Mouse (Mus musculus) embryonic facial prominence, embryonic 10.5 days (tissue): ENCODE measurements around the gene Ndst2. TPM values are rescaled to one million over a fixed set of nuclear protein-coding genes. Genes with fewer than 3 reads are reported as not detected.
A peak's percentile ranks its signal among the peaks of the same experiment; 100 is the strongest.
"Not testable (repeated sequence)": the region's sequence is repeated elsewhere in the genome, so short reads cannot be mapped to it uniquely, and the experiment has no call there.

Experiments used
- DNase-seq: peaks from one replicate; pipeline ENCODE4 v3.0.0-alpha.2; 2017; ENCODE audit warnings: low spot score
- H3K27ac ChIP-seq: fragments of 300-500 bp; sonication (generic); replicated peaks from 2 replicates; pipeline ENCODE4 v1.5.1; 2016; ENCODE audit warnings: mild to moderate bottlenecking
- H3K27me3 ChIP-seq: fragments of 300-500 bp; sonication (generic); replicated peaks from 2 replicates; pipeline ENCODE4 v1.6.1; 2016; ENCODE audit warnings: low read depth, mild to moderate bottlenecking; ENCODE audit not compliant: poor library complexity, severe bottlenecking
- H3K36me3 ChIP-seq: fragments of 300-500 bp; sonication (generic); replicated peaks from 2 replicates; pipeline ENCODE4 v1.6.1; 2016; ENCODE audit warnings: mild to moderate bottlenecking, moderate library complexity
- H3K4me1 ChIP-seq: fragments of 300-500 bp; sonication (generic); 2 replicates; pipeline ENCODE4 v1.6.1; 2016
- H3K4me3 ChIP-seq: fragments of 300-500 bp; sonication (generic); 2 replicates; pipeline ENCODE4 v1.5.1; 2016; ENCODE audit warnings: mild to moderate bottlenecking, moderate library complexity
- H3K9me3 ChIP-seq: fragments of 300-500 bp; sonication (generic); 2 replicates; pipeline ENCODE4 v1.6.1; 2016; ENCODE audit warnings: mild to moderate bottlenecking
- WGBS: fragments of 180-500 bp; shearing (Covaris S2); methylation state at CpG from one replicate; pipeline ENCODE4 v1.1.7; 2016; 5-methylcytosine and 5-hydroxymethylcytosine counted together
- polyA plus RNA-seq: library from polyadenylated mRNA; unstranded; fragments of >200 nt; fragmentation: Nextera tagmentation; extraction: Ambion mirVana; gene quantifications from 2 replicates; pipeline ENCODE4 v1.2.1, GENCODE M21; 2016

Ndst2 gene
- polyA plus RNA-seq, 1 experiment from 2014 or later = 24.4 TPM

DNA sequence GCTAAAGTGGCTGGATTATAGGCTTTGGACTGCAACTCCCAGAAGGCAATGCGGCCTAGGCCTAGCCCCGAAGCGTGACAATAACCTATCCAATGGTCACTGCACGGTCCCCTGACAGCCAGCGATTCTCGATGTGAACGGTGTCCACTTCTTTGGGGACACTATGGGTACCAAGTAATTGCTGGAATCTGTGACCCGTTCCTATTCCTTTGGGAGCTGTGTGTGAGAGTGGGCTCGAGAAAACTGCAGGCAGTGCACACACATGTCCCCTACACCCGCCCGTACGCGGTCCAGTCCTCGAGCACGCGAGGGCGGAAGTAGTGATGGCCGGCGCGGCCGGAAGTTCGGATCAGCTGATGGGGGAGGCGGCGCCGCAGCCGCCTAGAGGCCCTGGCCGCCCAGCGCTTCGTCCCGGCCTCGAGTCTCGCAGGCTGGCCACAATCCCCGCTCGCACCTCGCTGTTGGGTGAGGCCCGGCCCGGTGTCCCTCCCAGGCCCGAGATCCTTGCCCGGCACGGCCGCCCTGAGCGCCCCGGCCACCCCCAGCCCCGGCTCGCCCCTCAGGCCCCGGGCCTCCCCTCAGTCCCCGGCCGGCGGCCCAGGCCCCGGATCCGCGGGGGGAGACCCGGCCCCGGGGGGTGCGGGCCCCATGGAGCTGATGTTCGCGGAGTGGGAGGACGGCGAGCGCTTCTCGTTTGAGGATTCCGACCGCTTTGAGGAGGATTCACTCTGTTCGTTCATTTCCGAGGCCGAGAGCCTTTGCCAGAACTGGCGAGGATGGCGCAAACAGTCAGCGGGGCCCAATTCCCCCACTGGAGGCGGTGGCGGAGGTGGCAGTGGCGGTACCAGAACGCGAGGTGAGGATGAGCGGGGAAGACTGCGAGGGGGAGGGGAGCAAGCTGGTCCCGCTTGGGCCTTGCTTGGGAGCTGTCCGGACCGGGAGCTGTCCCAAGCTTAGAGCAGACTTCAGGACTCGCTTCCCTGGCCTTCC, 26.9 kb downstream of the Ndst2 start, which contains the start of gene Zswim8:
Gene Zswim8, plus strand, starts transcription at position 352 of the 990 bp plus-strand sequence.
- under 1% methylated on average over 80 of the region's 80 CpGs for WGBS
- peaks cover 30% of the 10 kb centered on the region for H3K4me1 ChIP-seq

DNA sequence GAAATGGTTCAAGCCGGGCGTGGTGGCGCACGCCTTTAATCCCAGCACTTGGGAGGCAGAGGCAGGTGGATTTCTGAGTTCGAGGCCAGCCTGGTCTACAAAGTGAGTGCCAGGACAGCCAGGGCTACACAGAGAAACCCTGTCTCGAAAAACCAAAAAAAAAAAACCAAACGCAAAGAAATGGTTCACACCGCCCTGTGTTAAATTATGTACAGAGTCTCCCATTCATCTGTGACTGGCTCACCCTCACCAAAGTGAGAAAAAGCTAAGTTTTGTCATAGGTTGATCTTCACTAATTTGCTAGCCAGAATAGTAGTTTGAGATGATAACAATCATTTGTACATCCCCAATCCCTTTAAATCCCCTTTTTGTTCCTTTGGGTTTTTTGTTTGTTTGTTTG, 30.9 kb downstream of the Ndst2 start:
- H3K9me3 ChIP-seq, DNase-seq, H3K27me3 ChIP-seq: not testable (repeated sequence)
- peaks cover 36% of the 10 kb centered on the region for H3K4me1 ChIP-seq
- H3K4me3 ChIP-seq = peak overlapping the region; percentile 67
- H3K36me3 ChIP-seq = peaks cover 34% of the 10 kb centered on the region
- peak overlapping the region; percentile 98 for H3K27ac ChIP-seq
- 11% methylated on average over 8 of the region's 8 CpGs for WGBS

More for the DNA sequence above, 26.9 kb downstream of the Ndst2 start, which contains the start of gene Zswim8:
- H3K36me3 ChIP-seq = peaks cover 45% of the 10 kb centered on the region
- H3K27me3 ChIP-seq = no peaks in the 10 kb centered on the region
- peak within 1 kb of the TSS; percentile 95 for H3K27ac ChIP-seq
- DNase-seq = peak; percentile 92
- peak within 1 kb of the TSS; percentile 99 for H3K4me3 ChIP-seq
- no peaks in the 10 kb centered on the region for H3K9me3 ChIP-seq

DNA sequence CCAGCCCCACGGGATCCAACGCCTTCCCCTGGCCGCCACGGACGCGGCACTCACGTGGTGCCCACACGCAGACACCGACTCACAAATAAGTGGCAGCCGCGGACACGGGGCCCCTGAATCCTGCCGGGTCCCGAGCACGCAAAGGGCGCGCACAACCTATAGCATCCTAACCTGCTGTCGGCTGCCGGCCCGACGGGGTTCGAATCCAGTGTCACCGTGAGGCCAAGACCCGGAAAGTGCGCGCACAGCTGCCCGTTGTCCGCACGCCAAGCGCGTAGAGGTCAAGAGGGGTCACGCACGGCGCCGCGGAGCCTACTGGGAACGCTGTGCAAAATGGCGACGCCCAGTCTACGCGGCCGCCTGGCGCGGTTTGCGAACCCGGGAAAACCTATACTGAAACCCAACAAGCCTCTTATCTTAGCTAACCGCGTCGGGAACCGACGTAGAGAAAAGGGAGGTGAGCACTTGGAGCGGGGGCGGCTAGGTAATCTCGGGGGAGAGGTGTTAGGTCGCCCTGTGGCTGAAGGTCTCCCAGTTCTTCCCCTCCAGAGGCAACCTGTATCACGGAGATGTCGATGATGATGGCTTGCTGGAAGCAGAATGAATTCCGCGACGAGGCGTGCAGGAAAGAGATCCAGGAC, 31.5 kb downstream of the Ndst2 start, which contains the start of gene Chchd1:
Gene Chchd1, plus strand, starts transcription at position 266 of the 641 bp plus-strand sequence.
- Histone ChIP-seq H3K27ac (peak within 1 kb of the TSS; percentile 98), H3K36me3 (peaks cover 40% of the 10 kb centered on the region), H3K4me3 (peak within 1 kb of the TSS; percentile 67), H3K27me3 (no peaks in the 10 kb centered on the region), H3K9me3 (no peaks in the 10 kb centered on the region), H3K4me1 (peaks cover 39% of the 10 kb centered on the region)
- WGBS = under 1% methylated on average over 61 of the region's 61 CpGs
- DNase-seq = peak; percentile 92

GRCm38 (mm10) chr14:20702096-20702740, 32.1 kb downstream of the Ndst2 start:
- H3K4me3 ChIP-seq = peak overlapping the region; percentile 67
- H3K27me3 ChIP-seq = no peaks in the 10 kb centered on the region
- H3K27ac ChIP-seq = peak overlapping the region; percentile 98
- no peak for DNase-seq
- 14% methylated on average over 15 of the region's 15 CpGs for WGBS
- no peaks in the 10 kb centered on the region for H3K9me3 ChIP-seq
- H3K4me1 ChIP-seq = peaks cover 44% of the 10 kb centered on the region
- H3K36me3 ChIP-seq = peaks cover 44% of the 10 kb centered on the region

- WGBS = 83% methylated on average over 8 of the region's 8 CpGs
- Histone ChIP-seq H3K4me3 (peak overlapping the region; percentile 67), H3K4me1 (peaks cover 46% of the 10 kb centered on the region)
These were observed 32.8 kb downstream of the Ndst2 start for GRCm38 (mm10) chr14:20701554-20701953.

GRCm38 (mm10) chr14:20700362-20700761, 34.0 kb downstream of the Ndst2 start:
- Histone ChIP-seq H3K27me3 (no peaks in the 10 kb centered on the region), H3K4me1 (peaks cover 54% of the 10 kb centered on the region), H3K27ac (no peak overlapping the region), H3K9me3 (no peaks in the 10 kb centered on the region), H3K36me3 (peaks cover 43% of the 10 kb centered on the region), H3K4me3 (0 out of 2 replicates have a peak overlapping the region, but pooled peaks have one; percentile 15)
- WGBS = 86% methylated on average over 3 of the region's 3 CpGs
- no peak for DNase-seq

More at GRCm38 (mm10) chr14:20701554-20701953, 32.8 kb downstream of the Ndst2 start:
- H3K27me3 ChIP-seq = no peaks in the 10 kb centered on the region
- H3K27ac ChIP-seq = no peak overlapping the region
- H3K36me3 ChIP-seq = peaks cover 44% of the 10 kb centered on the region
- H3K9me3 ChIP-seq = no peaks in the 10 kb centered on the region
- no peak for DNase-seq

DNA sequence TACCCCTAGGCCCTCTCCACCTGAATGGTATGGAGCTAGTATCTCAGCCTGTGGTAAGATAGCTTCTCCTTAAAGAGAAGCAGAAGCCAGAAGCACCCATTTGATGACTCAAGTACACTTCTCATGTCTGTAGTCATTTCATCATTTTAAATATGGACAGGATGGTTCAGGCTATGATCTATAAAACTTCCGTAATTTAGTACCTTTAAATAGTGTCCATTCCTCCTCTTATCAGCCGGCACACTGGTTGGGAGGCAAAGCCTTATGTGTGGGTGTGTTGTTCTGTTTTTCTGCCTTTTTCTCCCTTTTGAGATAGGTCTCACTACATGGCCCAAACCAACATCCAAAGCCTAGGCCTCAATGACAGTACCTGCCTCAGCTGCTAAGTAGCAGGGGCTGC, 35.8 kb downstream of the Ndst2 start:
- H3K4me3 ChIP-seq = no peak overlapping the region
- peaks cover 40% of the 10 kb centered on the region for H3K36me3 ChIP-seq
- no peaks in the 10 kb centered on the region for H3K27me3 ChIP-seq
- H3K4me1 ChIP-seq = peaks cover 64% of the 10 kb centered on the region
- DNase-seq = no peak
- H3K9me3 ChIP-seq = no peaks in the 10 kb centered on the region
- 95% methylated on average over 2 of the region's 2 CpGs for WGBS
- no peak overlapping the region for H3K27ac ChIP-seq

GRCm38 (mm10) chr14:20696986-20697385, 37.4 kb downstream of the Ndst2 start:
- Histone ChIP-seq H3K4me1 (peaks cover 62% of the 10 kb centered on the region), H3K4me3 (peak overlapping the region; percentile 96), H3K9me3 (no peaks in the 10 kb centered on the region), H3K27ac (no peak overlapping the region), H3K36me3 (peaks cover 55% of the 10 kb centered on the region), H3K27me3 (no peaks in the 10 kb centered on the region)
- peak; percentile 38 for DNase-seq
- WGBS = 17% methylated on average over 1 of the region's 1 CpGs

DNA sequence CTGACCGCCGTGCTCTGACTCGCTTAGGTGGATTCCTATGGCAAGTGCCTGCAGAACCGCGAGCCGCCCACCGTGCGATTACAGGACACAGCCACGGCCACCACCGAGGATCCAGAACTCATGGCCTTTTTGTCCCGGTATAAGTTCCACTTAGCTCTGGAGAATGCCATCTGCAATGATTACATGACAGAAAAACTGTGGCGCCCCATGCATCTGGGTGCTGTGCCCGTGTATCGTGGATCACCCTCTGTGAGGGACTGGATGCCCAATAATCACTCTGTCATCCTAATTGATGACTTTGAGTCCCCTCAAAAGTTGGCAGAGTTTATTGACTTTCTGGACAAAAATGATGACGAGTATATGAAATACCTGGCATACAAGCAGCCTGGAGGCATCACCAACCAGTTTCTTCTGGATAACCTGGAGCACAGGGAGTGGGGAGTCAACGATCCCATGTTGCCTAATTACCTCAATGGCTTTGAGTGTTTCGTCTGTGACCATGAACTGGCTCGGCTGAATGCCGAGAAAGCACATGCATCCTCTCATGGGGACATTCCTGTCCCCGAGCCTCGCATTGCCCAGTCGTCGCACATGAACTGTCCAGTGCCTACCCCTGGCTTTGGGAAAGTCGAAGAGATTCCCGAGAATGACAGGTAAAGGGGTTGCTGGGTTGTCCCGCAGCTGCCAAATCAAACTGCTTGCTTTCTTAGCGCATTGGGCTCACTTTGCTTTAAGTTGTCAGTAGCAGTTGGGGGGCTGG, 38.4 kb downstream of the Ndst2 start:
- WGBS = 15% methylated on average over 27 of the region's 27 CpGs
- Histone ChIP-seq H3K27ac (peak overlapping the region; percentile 97), H3K27me3 (no peaks in the 10 kb centered on the region), H3K36me3 (peaks cover 66% of the 10 kb centered on the region), H3K4me3 (peak overlapping the region; percentile 96), H3K9me3 (no peaks in the 10 kb centered on the region), H3K4me1 (peaks cover 52% of the 10 kb centered on the region)
- no peak for DNase-seq

DNA sequence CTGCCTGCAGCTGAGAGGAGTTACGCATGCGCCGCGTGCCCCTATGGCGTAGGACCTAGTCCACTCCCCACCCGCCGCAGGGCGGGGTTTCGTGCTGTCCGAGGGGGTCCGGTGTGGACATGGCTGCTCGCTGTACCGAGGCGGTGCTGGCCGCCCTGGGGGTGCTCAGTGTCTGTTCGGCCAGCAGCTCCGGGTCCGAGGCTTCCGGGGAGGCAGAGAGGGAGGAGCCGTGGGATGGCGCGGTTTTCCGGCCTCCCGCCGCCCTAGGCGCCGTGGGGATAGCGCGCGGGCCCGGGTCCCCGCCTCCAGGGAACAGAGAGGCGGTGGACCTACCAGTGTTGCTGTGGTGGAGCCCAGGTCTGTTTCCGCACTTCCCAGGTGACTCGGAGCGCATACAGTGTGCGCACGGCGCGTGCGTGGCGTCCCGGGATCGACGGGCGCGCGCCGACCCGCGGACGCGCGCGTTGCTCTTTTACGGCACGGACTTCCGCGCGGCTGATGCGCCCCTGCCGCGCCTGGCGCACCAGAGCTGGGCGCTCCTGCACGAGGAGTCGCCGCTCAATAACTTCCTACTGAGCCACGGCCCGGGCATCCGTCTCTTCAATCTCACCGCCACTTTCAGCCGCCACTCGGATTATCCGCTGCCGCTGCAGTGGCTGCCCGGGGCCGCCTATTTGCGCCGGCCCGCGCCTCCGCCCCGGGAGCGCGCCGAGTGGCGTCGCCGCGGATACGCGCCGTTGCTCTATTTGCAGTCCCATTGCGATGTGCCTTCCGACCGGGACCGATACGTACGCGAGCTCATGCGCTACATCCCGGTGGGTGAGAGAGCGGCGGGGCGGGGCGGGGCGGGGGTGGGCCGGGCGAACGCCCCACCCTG, 39.2 kb downstream of the Ndst2 start, which contains the start of gene Fut11:
Gene Fut11, plus strand, starts transcription at position 85 of the 877 bp plus-strand sequence.
- WGBS = under 1% methylated on average over 111 of the region's 111 CpGs
- Histone ChIP-seq H3K27me3 (no peaks in the 10 kb centered on the region), H3K4me3 (peak within 1 kb of the TSS; percentile 96), H3K4me1 (peaks cover 46% of the 10 kb centered on the region), H3K27ac (peak within 1 kb of the TSS; percentile 97), H3K9me3 (no peaks in the 10 kb centered on the region), H3K36me3 (peaks cover 68% of the 10 kb centered on the region)
- DNase-seq = peak; percentile 91
